Mouse (Mus musculus): ENCODE measurements around the gene B130006D01Rik. TPM values are rescaled to one million over a fixed set of nuclear protein-coding genes. Genes with fewer than 3 reads are reported as not detected.
"Not testable (repeated sequence)": the region's sequence is repeated elsewhere in the genome, so short reads cannot be mapped to it uniquely, and the experiment has no call there.

B130006D01Rik gene
- total RNA-seq, 2 experiments from 2014 or later: 0.57 to 1.1 TPM

DNA sequence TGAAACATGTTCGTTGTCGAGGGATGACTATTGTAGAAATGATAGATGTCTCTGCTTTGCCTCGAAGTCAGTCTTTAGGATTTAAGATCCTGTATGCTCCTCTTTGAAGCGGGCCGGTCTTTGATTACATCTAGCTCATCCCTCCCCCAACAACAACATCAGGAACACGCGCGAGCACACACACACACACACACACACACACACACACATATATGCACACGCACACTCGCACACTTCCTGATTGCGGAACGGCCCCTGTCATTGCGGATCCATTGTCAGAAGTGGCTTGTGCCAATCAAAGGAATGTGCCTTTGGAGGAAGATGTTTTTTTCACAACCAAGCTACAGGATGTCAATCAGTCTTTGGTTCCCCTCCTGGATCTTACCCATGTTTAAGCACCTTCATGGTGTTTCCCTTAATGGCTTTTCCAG is 9.6 kb upstream of the B130006D01Rik start:
- no peak for DNase-seq

DNA sequence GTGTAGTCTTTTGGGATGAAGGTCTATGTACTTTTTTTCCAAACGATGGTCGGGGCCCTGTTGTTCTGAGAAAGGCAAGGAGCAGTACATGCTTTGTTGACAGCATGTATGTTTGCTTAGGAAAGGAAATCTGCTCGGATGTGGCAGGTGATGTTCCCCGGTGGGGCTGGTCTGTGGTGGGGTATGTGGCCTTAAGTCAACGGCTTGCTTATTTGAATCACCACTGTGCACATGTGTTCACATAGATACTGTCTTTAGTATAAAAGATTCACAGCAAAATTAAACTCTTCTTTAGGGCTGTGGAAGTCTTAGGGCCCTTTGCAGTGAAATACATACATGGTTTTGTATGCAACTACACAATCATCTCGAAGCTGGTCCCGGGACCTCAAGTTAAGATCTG is 9.0 kb upstream of the B130006D01Rik start:
- DNase-seq: no peak

GRCm38 (mm10) chr11:95716136-95716535 is 7.3 kb upstream of the B130006D01Rik start:
- DNase-seq: no peak

DNA sequence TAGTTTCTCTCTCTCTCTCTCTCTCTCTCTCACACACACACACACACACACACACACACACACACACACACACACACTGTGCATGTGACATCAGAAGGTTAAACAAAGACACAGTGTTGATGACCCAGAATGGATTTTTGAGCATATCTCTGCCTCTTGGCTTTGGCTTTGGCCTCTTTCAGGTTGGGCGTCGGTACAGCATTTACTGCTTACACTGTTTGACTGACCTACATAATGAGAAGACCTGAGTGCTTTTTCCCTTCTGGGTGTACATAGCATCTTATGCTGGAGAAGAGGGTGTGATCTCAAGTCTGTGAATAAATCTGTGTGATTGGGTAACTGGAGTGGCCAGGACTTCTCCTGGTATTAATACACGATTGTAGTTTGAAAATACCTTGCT is 4.0 kb upstream of the B130006D01Rik start:
- peak; percentile 9 for DNase-seq

GRCm38 (mm10) chr11:95724466-95724865 is 1.1 kb downstream of the B130006D01Rik start:
- no peak for DNase-seq

GRCm38 (mm10) chr11:95726156-95726555 is 2.8 kb downstream of the B130006D01Rik start:
- DNase-seq: no peak

DNA sequence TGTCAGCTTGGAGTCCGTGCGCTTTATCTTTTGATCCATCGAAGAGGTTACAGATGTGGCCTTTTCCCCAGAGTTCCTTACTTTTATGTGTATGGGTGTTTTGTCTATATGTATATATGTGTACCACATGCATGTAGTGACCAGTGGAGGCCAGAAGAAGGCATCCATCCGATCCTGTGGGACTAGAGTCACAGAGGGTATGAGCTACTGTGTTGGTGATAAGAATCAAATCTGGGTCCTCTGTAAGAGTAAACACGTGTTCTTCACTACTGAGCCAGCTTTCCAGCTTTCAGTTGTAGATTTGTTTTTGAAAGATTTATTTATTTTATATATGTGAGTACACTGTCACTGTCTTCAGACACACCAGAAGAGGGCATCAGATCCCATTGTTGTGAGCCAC is 4.6 kb downstream of the B130006D01Rik start:
- no peak for DNase-seq

DNA sequence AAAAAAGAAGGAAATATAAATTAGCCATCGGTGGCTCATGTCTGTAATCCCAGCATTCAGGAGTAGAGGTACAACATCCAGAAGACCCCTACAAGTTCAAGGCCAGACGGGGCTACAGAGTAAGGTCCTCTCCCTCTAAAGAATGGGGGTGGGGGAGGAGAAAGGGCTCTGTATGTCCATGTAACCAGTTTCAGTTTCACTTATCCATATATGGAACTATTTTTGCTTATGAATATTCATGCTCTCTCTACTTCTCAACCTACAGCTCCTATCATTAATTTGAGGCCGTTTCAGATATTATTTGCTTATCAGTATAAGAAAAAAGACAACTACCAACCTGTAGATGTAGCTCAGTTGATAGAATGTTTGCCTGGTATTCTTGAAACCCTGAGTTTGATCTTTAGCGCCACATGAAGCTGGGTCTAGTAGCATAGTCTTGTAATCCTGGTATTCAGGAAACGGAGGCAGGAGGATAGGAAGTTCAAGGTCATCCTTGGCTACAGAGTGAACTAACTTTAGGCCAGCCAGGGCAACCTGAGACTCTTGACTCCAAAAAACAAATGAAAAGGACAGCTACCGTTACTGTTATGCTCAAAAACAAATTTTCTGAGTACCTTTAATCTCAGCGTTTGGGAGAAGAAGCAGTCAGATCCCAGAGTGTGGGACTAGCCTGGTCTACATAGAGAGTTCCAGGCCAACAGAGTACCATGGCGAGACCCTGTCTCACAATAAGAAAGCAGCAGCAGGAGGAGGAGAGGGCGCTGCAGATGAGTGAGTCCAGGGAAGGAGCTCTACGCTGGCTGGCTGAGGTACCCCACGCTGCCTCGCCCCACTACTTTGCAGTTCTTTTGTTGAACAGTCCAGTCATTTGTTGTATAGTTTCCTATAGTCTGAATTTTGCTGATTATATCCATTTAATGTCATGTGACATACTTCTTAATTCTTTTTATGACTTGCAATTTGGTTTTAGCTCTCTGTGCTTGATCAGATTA is 5.8 kb downstream of the B130006D01Rik start:
- no peak for DNase-seq

GRCm38 (mm10) chr11:95734485-95734884 is 11.1 kb downstream of the B130006D01Rik start:
- DNase-seq: no peak

GRCm38 (mm10) chr11:95737811-95738210 is 14.4 kb downstream of the B130006D01Rik start:
- DNase-seq: peak; percentile 23

GRCm38 (mm10) chr11:95744521-95744920 is 21.1 kb downstream of the B130006D01Rik start:
- no peak for DNase-seq

DNA sequence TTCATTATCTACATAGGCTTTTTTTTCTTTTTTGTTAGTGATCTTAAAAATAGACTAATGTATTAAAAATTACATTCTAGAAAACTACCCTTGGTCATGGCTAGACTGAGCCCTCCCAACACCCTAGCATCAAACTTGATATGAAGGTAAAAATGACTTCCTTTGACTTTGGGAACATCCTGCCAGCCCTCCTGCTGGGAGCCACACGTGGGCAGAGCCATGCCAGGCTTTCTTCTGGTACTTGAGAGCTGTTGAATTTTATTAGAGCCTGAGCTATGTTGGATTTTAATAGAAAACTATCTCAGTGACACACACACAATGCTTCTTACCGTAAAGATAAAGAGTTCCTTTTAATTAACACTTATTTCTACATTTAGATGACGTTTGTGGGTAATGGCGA is 23.4 kb downstream of the B130006D01Rik start:
- no peak for DNase-seq

GRCm38 (mm10) chr11:95748331-95748730 is 24.9 kb downstream of the B130006D01Rik start:
- no peak for DNase-seq

DNA sequence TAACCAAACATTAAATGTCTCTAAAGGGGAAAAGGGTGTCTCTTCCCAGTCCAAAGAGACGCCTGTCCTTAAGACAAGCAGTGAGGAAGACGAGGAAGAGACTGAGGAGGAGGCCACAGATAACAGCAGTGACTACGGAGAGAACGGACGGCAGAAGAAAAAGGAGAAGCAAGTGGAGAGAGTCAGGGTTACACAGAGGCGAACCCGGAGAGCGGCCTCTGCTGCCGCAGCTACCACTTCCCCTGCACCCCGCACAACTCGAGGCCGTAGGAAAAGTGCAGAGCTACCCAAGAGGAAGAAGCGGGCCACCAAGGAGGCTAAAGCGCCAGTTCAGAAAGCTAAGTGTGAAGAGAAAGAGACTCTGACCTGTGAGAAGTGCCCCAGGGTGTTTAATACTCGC is 26.2 kb downstream of the B130006D01Rik start:
- no peak for DNase-seq

GRCm38 (mm10) chr11:95750995-95751394 is 27.6 kb downstream of the B130006D01Rik start:
- peak; percentile 90 for DNase-seq

DNA sequence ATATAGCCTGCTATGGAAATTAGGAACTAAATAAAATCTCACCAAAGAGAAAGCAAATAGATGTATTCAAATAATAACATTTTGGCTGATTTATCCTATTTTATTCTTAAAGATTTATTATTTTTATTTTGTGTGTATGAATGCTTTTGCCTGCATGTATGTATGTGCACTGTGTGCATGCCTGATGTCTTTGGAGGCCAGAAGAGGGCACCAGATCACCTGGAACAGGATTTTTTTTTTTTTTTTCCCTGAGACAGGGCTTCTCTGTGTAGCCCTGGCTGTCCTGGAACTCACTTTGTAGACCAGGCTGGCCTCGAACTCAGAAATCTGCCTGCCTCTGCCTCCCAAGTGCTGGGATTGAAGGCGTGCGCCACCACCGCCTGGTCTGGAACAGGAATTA is 31.8 kb downstream of the B130006D01Rik start:
- DNase-seq: not testable (repeated sequence)

DNA sequence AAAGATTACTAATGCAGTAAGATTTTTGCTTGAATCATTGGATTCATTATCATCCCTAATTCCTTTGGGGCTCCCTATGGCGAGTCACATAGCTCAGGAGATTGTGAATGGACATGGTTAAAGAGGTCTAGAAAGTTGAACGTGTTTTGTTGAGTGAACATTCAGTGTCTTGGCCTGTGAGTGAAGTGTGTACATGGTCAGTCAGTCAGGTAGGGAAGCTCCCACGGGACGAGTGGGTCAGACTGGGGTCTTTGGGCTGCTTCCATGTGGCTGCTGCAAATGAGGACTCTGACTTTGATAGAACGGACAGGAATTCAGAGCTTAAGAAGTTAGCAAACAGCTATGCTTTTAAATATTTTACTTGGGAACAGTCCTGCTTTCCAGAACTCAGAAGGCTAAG is 37.1 kb downstream of the B130006D01Rik start:
- no peak for DNase-seq

DNA sequence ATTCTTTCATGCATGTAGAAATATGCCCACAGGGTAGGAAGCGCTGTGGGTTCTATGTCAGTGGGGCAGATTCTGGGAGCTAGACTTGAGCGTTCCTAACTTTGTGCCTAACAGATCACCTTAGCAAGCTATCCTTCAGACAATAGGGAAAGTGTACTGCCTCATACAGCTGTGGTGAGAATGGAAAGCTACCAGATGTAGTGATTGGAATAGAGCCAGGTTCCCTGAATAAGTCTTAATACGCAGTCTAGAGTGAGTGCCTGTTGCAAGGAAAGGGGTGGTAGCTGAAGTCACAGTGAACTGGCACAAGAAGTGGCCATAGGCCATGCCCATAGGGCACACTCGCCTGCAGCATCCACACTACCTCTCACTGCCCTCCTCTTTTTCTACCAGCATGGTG is 39.6 kb downstream of the B130006D01Rik start:
- no peak for DNase-seq

GRCm38 (mm10) chr11:95764806-95765205 is 41.4 kb downstream of the B130006D01Rik start:
- DNase-seq: no peak

GRCm38 (mm10) chr11:95765334-95765733 is 41.9 kb downstream of the B130006D01Rik start:
- no peak for DNase-seq

GRCm38 (mm10) chr11:95768244-95768643 is 44.9 kb downstream of the B130006D01Rik start:
- no peak for DNase-seq

GRCm38 (mm10) chr11:95769208-95769607 is 45.8 kb downstream of the B130006D01Rik start:
- no peak for DNase-seq

DNA sequence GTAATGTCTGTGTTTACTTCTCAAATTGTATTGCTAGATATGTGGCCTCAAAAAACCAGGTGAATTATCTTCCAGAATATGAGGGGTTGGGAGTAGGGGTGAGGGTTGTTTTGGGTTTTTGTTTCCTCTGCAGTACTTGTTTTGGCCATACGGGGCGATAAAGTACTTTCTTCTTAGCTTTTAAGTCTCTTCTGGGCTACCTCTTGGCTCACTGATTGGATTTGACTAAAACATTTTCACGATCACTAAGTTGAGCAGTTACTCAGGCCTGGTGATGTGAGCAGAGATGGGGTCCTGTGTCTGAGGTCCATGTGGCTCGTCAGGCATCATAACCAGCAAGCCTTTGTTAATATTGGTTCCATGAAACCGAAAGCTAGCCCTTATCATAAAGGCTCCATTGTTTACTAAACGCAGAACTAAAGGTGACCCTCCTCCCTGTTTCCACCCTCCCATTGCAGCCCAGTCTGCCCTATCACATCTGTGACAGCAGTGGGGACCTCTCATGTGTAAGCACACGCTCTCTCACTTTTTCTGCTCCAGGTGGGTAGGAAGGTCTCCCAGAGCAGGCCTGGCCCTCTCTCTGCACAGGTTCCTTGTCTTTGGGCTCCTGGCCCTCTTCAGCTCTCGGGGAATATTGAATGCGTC is 47.5 kb downstream of the B130006D01Rik start:
- peak; percentile 54 for DNase-seq

DNA sequence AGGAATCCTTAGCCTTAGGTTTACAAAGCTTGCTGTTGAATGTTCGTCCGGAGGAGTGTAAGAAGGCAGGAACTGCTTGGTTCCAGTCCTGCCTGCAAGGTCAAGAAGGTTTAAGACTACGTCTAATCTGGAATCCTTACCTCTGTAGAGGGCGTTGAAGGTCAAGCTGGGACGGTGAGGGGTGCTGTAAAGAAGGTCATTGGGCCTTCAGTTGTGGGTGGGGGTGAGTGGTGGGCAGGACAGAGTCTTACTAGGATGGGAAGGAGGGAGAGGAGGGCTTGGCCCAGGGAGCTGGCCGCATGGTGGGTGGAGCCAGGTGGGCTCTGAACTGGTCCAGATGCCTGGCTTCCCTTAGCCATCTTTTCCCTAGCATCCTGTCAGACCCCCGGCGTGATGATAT is 48.3 kb downstream of the B130006D01Rik start:
- DNase-seq: no peak

Data from heart, postnatal 4 days (tissue).